Mouse (Mus musculus) liver, embryonic 16.5 days (tissue): ENCODE measurements at regions not wholly inside any gene's neighbourhood (a gene's known extent, or its start where the extent isn't known, plus 50 kb on each side); places are given as distances from the start of the nearest gene placed in this dataset.
"Not testable (repeated sequence)": the region's sequence is repeated elsewhere in the genome, so short reads cannot be mapped to it uniquely, and the experiment has no call there.

Experiments
- ATAC-seq: fragments of 200-750 bp; cut with Nextera tagmentation; 2 replicates; pipeline ENCODE4 v1.8.0; 2017; ENCODE audit warnings: low read depth, mild to moderate bottlenecking, moderate number of reproducible peaks, moderate library complexity
- H3K27ac ChIP-seq: fragments of 300-500 bp; sonication (generic); 2 replicates; pipeline ENCODE4 v1.5.1; 2014; ENCODE audit warnings: mild to moderate bottlenecking, low read length
- H3K27me3 ChIP-seq: fragments of 300-500 bp; sonication (generic); 2 replicates; pipeline ENCODE4 v1.6.1; 2014; ENCODE audit warnings: low read depth, low read length, mixed read lengths; ENCODE audit not compliant: control insufficient read depth, insufficient read depth
- H3K36me3 ChIP-seq: fragments of 300-500 bp; sonication (generic); 2 replicates; pipeline ENCODE4 v1.6.1; 2014; ENCODE audit warnings: mild to moderate bottlenecking; ENCODE audit not compliant: control insufficient read depth, insufficient read depth
- H3K4me1 ChIP-seq: fragments of 300-500 bp; sonication (generic); 2 replicates; pipeline ENCODE4 v1.6.1; 2014; ENCODE audit warnings: low read depth, low read length, mixed read lengths; ENCODE audit not compliant: control insufficient read depth
- H3K4me2 ChIP-seq: fragments of 300-500 bp; sonication (generic); 2 replicates; pipeline ENCODE4 v1.6.1; 2014; ENCODE audit warnings: low read depth, low read length, mixed read lengths
- H3K4me3 ChIP-seq: fragments of 300-500 bp; sonication (generic); 2 replicates; pipeline ENCODE4 v1.5.1; 2014; ENCODE audit warnings: low read depth, mild to moderate bottlenecking, low read length
- H3K9ac ChIP-seq: fragments of 300-500 bp; sonication (generic); 2 replicates; pipeline ENCODE4 v1.6.1; 2014; ENCODE audit warnings: low read depth, low read length
- H3K9me3 ChIP-seq: fragments of 300-500 bp; sonication (generic); replicated peaks from 2 replicates; pipeline ENCODE4 v1.6.1; 2016; ENCODE audit warnings: low read length; ENCODE audit not compliant: control insufficient read depth
- WGBS: fragments of 180-500 bp; shearing (Covaris S2); extraction: QIAGEN DNeasy Blood & Tissue Kit; methylation state at CpG from one replicate; pipeline ENCODE4 v1.1.7; 2014; ENCODE audit not compliant: insufficient replicate concordance; 5-methylcytosine and 5-hydroxymethylcytosine counted together

GRCm38 (mm10) chr5:129287481-129287880, 190.9 kb downstream of the Adgrd1 start:
- no peak overlapping the region for H3K27ac ChIP-seq
- H3K9ac ChIP-seq, result no peak overlapping the region
- H3K36me3 ChIP-seq, result no peaks in the 10 kb centered on the region
- H3K4me3 ChIP-seq, result no peak overlapping the region
- no peaks in the 10 kb centered on the region for H3K27me3 ChIP-seq
- no peak for ATAC-seq
- H3K4me1 ChIP-seq, result no peaks in the 10 kb centered on the region
- no peak overlapping the region for H3K4me2 ChIP-seq
- H3K9me3 ChIP-seq, result no peaks in the 10 kb centered on the region
- WGBS, result 11% methylated on average over 8 of the region's 8 CpGs

- H3K9me3 ChIP-seq, H3K4me1 ChIP-seq, H3K36me3 ChIP-seq, H3K27me3 ChIP-seq, H3K4me2 ChIP-seq, H3K27ac ChIP-seq, ATAC-seq, H3K9ac ChIP-seq, H3K4me3 ChIP-seq: not testable (repeated sequence)
- 52% methylated on average over 10 of the region's 10 CpGs for WGBS
Observed at GRCm38 (mm10) chr5:129292821-129293220, 196.3 kb downstream of the Adgrd1 start.

GRCm38 (mm10) chr5:129294861-129295542, 198.5 kb downstream of the Adgrd1 start:
- not testable (repeated sequence) for H3K9me3 ChIP-seq, H3K27ac ChIP-seq, H3K4me1 ChIP-seq, H3K36me3 ChIP-seq, ATAC-seq, H3K9ac ChIP-seq, H3K4me2 ChIP-seq, H3K4me3 ChIP-seq, H3K27me3 ChIP-seq
- 58% methylated on average over 8 of the region's 8 CpGs for WGBS

GRCm38 (mm10) chr5:129297657-129298349, 201.3 kb downstream of the Adgrd1 start:
- H3K9me3 ChIP-seq, result no peaks in the 10 kb centered on the region
- H3K36me3 ChIP-seq, result no peaks in the 10 kb centered on the region
- no peak for ATAC-seq
- H3K27ac ChIP-seq, result peak overlapping the region; percentile 19; the same call in 1 of the 2 replicates
- WGBS, result 34% methylated on average over 11 of the region's 11 CpGs
- H3K4me3 ChIP-seq, result no peak overlapping the region
- no peaks in the 10 kb centered on the region for H3K27me3 ChIP-seq
- no peak overlapping the region for H3K9ac ChIP-seq
- H3K4me1 ChIP-seq, result peaks cover 2% of the 10 kb centered on the region
- H3K4me2 ChIP-seq, result no peak overlapping the region

GRCm38 (mm10) chr5:129298646-129299455, 202.2 kb upstream of the Sfswap start:
- Histone ChIP-seq H3K4me1 (peaks cover 2% of the 10 kb centered on the region), H3K4me2 (no peak overlapping the region), H3K9me3 (no peaks in the 10 kb centered on the region), H3K9ac (no peak overlapping the region), H3K27me3 (no peaks in the 10 kb centered on the region), H3K27ac (no peak overlapping the region), H3K4me3 (no peak overlapping the region), H3K36me3 (no peaks in the 10 kb centered on the region)
- ATAC-seq, result peak; percentile 48
- 18% methylated on average over 11 of the region's 11 CpGs for whole genome bisulfite sequencing

- peaks cover 2% of the 10 kb centered on the region for H3K4me1 ChIP-seq
- no peak overlapping the region for H3K27ac ChIP-seq
- no peaks in the 10 kb centered on the region for H3K9me3 ChIP-seq
- WGBS, result 56% methylated on average over 2 of the region's 2 CpGs
- no peaks in the 10 kb centered on the region for H3K27me3 ChIP-seq
- H3K9ac ChIP-seq, result no peak overlapping the region
- no peak overlapping the region for H3K4me3 ChIP-seq
- no peaks in the 10 kb centered on the region for H3K36me3 ChIP-seq
- no peak for ATAC-seq
- no peak overlapping the region for H3K4me2 ChIP-seq
Observed at GRCm38 (mm10) chr5:129299456-129299765, 201.6 kb upstream of the Sfswap start.

GRCm38 (mm10) chr5:129300423-129300822, 200.6 kb upstream of the Sfswap start:
- ATAC-seq, result no peak
- no peak overlapping the region for H3K4me3 ChIP-seq
- H3K4me2 ChIP-seq, result no peak overlapping the region
- H3K27me3 ChIP-seq, result no peaks in the 10 kb centered on the region
- H3K4me1 ChIP-seq, result peaks cover 2% of the 10 kb centered on the region
- H3K27ac ChIP-seq, result no peak overlapping the region
- no peak overlapping the region for H3K9ac ChIP-seq
- 73% methylated on average over 6 of the region's 6 CpGs for WGBS
- no peaks in the 10 kb centered on the region for H3K9me3 ChIP-seq
- H3K36me3 ChIP-seq, result no peaks in the 10 kb centered on the region

- Histone ChIP-seq H3K27ac (no peak overlapping the region), H3K36me3 (no peaks in the 10 kb centered on the region), H3K27me3 (no peaks in the 10 kb centered on the region), H3K9me3 (no peaks in the 10 kb centered on the region), H3K4me1 (no peaks in the 10 kb centered on the region), H3K4me3 (no peak overlapping the region), H3K4me2 (no peak overlapping the region), H3K9ac (no peak overlapping the region)
- no peak for ATAC-seq
- WGBS, result 51% methylated on average over 9 of the region's 9 CpGs
Observed at GRCm38 (mm10) chr5:129315626-129316025, 185.4 kb upstream of the Sfswap start.

GRCm38 (mm10) chr5:129331094-129331523, 169.9 kb upstream of the Sfswap start:
- Histone ChIP-seq H3K9ac (no peak overlapping the region), H3K27ac (no peak overlapping the region), H3K9me3 (no peaks in the 10 kb centered on the region), H3K4me3 (no peak overlapping the region), H3K27me3 (no peaks in the 10 kb centered on the region), H3K36me3 (no peaks in the 10 kb centered on the region), H3K4me1 (no peaks in the 10 kb centered on the region), H3K4me2 (no peak overlapping the region)
- WGBS, result 23% methylated on average over 11 of the region's 11 CpGs
- ATAC-seq, result no peak
